Mouse (Mus musculus): ENCODE data around the gene Ciita. TPM values are rescaled to one million over a fixed set of nuclear protein-coding genes. Genes with fewer than 3 reads are reported as not detected.
A peak's percentile ranks its signal among the peaks of the same experiment; 100 is the strongest.

Gene Ciita
- total and polyA plus RNA-seq, 2 experiments from 2014 or later, result under 0.01 to 0.26 TPM

DNA sequence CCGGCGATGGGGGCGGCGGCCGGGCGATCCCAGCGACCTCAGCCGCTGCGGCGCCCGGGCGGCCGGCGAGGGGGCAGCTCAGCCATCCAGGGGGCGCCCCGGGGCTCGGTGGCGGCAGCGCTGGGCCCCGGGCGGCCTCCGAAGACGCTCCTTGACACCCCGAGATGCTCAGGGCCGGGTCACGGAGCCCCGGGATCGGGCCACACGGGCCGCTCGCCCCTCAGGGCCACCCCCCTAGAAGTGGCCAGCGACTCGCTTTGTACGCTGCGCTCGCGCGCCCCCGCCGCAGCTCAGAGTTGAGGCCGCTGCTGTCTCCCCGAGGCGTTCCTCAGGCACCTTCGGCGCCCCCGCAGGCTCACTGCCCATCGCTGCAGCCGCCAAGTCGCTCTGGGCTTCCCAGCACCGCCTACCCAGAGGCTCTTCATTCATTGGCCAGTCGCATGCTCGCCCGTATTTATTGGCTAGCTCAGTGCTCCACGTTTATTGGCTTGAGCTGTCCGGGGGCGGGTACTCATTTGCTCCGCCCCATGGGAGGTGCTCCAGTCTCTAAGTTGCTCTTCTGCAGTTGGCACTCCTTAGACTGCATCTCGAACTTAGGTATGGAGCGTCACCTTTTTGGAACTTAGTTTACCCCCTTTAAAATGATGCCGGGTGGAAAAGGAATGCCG, 63.0 kb downstream of the Ciita start, which contains the start of gene Dexi:
Gene Dexi (minus strand): TSS at position 357 of the 668 bp plus-strand sequence.
- Histone ChIP-seq H3K36me3 (ENCODE audit: insufficient read depth, low read length) (no peaks in the 10 kb centered on the region), H3K9me3 (ENCODE audit: low read length) (no peaks in the 10 kb centered on the region), H3K27me3 (ENCODE audit: insufficient read depth, low read length) (no peaks in the 10 kb centered on the region), H3K4me3 (ENCODE audit: low read depth, low read length) (peak within 1 kb of the TSS; percentile 93), H3K4me1 (ENCODE audit: insufficient read depth, low read length) (peaks cover 39% of the 10 kb centered on the region), H3K9ac (replicated peaks; ENCODE audit: low read length, poor library complexity, severe bottlenecking) (peak within 1 kb of the TSS; percentile 94), H3K4me2 (ENCODE audit: low read depth, low read length, poor library complexity, severe bottlenecking) (peak within 1 kb of the TSS; percentile 66), H3K27ac (ENCODE audit: low read depth, low read length) (peak within 1 kb of the TSS; percentile 78)
- TF ChIP-seq CTCF (IDR thresholded peaks at IDR 0.05), result peak; percentile 40
- under 1% methylated on average over 39 of the region's 61 CpGs for WGBS
- DNase-seq (ENCODE audit: low spot score), result peak; percentile 99
- peak; percentile 93 for ATAC-seq (ENCODE audit: low FRiP score)

DNA sequence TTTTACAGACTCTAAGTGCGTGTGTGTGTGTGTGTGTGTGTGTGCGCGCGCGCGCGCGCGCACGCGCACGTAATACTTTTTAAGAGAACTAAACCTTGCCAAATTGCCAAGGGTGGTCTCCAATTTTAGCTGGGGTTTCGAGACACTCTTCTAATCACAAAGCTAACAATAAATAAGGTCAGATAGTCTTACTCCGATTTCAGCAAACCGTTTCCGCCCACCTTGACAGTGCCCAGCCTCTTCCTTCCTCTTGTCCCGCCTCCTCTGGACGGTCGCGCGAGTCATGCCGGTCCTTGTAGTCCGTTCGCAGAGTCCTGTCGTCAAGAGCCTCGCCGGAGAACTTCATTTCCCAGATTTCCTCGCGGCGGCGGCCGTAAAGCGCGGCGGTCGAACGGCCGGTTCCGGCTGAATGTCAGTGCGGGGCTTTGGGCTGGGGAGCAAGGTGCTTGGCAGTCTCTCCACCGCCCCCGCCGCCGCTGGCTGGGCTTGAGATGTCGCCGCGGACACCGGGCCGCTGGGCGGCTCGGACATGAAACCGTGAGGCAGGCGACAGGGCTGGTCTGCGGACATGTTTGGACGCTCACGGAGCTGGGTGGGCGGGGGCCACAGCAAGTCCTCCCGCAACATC, 65.2 kb downstream of the Ciita start, which contains the start of gene Clec16a:
Gene Clec16a (plus strand): TSS at position 345 of the 628 bp plus-strand sequence.
- DNase-seq (ENCODE audit: low spot score), result peak; percentile 96

DNA sequence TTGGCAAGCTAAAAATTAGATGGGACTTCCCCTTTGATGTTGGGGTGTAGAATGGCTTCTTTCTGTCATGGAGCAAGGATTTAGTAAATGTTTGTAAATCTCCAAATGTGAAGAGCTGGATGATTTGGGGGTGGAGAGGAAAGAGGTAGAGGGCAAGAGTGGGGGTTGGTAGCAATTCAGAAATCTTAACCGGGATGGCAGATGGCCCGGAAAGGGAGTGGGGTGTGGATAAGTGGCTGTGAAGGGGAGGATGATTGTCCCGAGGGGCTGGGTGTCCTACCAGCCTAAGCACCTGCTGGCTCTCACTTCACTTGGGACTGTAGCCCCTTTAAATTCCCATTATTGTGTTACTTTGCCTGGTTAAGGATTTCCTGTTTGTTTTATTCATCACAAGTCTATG, 67.0 kb downstream of the Ciita start:
- H3K4me2 ChIP-seq (ENCODE audit: low read depth, low read length, poor library complexity, severe bottlenecking), result peak overlapping the region; percentile 69
- H3K4me3 ChIP-seq (ENCODE audit: low read depth, low read length), result no peak overlapping the region
- H3K27ac ChIP-seq (ENCODE audit: low read depth, low read length), result no peak overlapping the region
- no peaks in the 10 kb centered on the region for H3K9me3 ChIP-seq (ENCODE audit: low read length)
- no peak for TF ChIP-seq CTCF (IDR thresholded peaks at IDR 0.05)
- DNase-seq (ENCODE audit: low spot score), result no peak
- no peak for ATAC-seq (ENCODE audit: low FRiP score)
- H3K9ac ChIP-seq (replicated peaks; ENCODE audit: low read length, poor library complexity, severe bottlenecking), result no peak overlapping the region
- 58% methylated on average over 3 of the region's 3 CpGs for WGBS
- no peaks in the 10 kb centered on the region for H3K36me3 ChIP-seq (ENCODE audit: insufficient read depth, low read length)
- H3K27me3 ChIP-seq (ENCODE audit: insufficient read depth, low read length), result no peaks in the 10 kb centered on the region
- peaks cover 11% of the 10 kb centered on the region; the same call in 1 of the 2 replicates for H3K4me1 ChIP-seq (ENCODE audit: insufficient read depth, low read length)

More for the DNA sequence above, 65.2 kb downstream of the Ciita start, which contains the start of gene Clec16a:
- Histone ChIP-seq H3K4me1 (ENCODE audit: insufficient read depth, low read length) (peaks cover 26% of the 10 kb centered on the region), H3K4me3 (ENCODE audit: low read depth, low read length) (peak within 1 kb of the TSS; percentile 95), H3K36me3 (ENCODE audit: insufficient read depth, low read length) (no peaks in the 10 kb centered on the region), H3K4me2 (ENCODE audit: low read depth, low read length, poor library complexity, severe bottlenecking) (peak within 1 kb of the TSS; percentile 69), H3K9ac (replicated peaks; ENCODE audit: low read length, poor library complexity, severe bottlenecking) (peak within 1 kb of the TSS; percentile 85), H3K9me3 (ENCODE audit: low read length) (no peaks in the 10 kb centered on the region), H3K27me3 (ENCODE audit: insufficient read depth, low read length) (no peaks in the 10 kb centered on the region), H3K27ac (ENCODE audit: low read depth, low read length) (peak within 1 kb of the TSS; percentile 55)
- no peak for TF ChIP-seq CTCF (IDR thresholded peaks at IDR 0.05)
- WGBS, result under 1% methylated on average over 55 of the region's 58 CpGs
- ATAC-seq (ENCODE audit: low FRiP score), result peak; percentile 89

DNA sequence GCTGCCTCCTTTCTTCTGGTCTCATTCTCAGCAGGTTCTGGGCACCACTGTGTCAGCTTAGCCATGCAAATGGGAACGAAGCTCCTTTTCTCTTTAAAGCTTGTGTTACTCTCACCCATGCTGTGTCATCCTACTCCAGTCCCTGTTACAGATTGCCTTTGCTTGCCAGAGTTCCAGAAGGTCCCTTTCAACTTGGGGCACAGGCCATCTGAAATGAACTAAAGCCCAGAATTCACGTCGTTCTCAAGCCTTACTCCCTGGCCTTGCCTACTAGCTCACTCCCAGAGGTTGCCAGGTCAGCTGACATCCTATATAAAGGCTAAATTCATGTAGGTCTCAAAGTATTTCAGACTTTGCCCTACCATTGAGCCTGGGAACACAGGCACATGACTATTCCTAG, 69.1 kb downstream of the Ciita start:
- H3K4me3 ChIP-seq (ENCODE audit: low read depth, low read length), result no peak overlapping the region
- no peak overlapping the region for H3K9ac ChIP-seq (replicated peaks; ENCODE audit: low read length, poor library complexity, severe bottlenecking)
- no peaks in the 10 kb centered on the region for H3K9me3 ChIP-seq (ENCODE audit: low read length)
- no peak overlapping the region for H3K27ac ChIP-seq (ENCODE audit: low read depth, low read length)
- ATAC-seq (ENCODE audit: low FRiP score) (no peak), DNase-seq (ENCODE audit: low spot score) (no peak)
- no peaks in the 10 kb centered on the region for H3K27me3 ChIP-seq (ENCODE audit: insufficient read depth, low read length)
- no peaks in the 10 kb centered on the region for H3K36me3 ChIP-seq (ENCODE audit: insufficient read depth, low read length)
- TF ChIP-seq CTCF (IDR thresholded peaks at IDR 0.05), result no peak
- WGBS, result 65% methylated on average over 3 of the region's 3 CpGs
- no peak overlapping the region for H3K4me2 ChIP-seq (ENCODE audit: low read depth, low read length, poor library complexity, severe bottlenecking)
- H3K4me1 ChIP-seq (ENCODE audit: insufficient read depth, low read length), result peaks cover 11% of the 10 kb centered on the region; the same call in 1 of the 2 replicates

DNA sequence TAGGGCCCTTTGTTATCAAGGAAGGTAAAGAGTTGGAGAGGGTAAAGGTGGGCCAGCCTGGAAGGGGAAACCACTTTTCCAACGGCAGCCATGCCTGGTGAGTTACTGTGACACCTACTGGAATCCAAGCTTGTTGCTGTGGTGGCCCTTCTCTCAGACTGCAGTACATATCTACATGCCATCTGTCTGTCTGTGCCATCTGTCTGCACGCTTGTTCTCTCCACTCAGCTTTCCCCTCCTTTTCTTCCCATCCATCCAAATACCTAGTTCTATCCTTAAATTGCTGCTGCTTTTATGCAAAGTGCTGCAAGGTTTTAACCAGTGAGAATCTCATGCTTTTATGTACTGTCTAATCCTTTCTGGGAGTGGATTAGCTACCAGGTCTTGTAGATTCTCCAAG, 69.7 kb downstream of the Ciita start:
- no peaks in the 10 kb centered on the region for H3K9me3 ChIP-seq (ENCODE audit: low read length)
- no peak for TF ChIP-seq CTCF (IDR thresholded peaks at IDR 0.05)
- no peak overlapping the region for H3K4me3 ChIP-seq (ENCODE audit: low read depth, low read length)
- no peaks in the 10 kb centered on the region for H3K36me3 ChIP-seq (ENCODE audit: insufficient read depth, low read length)
- H3K4me1 ChIP-seq (ENCODE audit: insufficient read depth, low read length), result peaks cover 11% of the 10 kb centered on the region; the same call in 1 of the 2 replicates
- no peak overlapping the region for H3K4me2 ChIP-seq (ENCODE audit: low read depth, low read length, poor library complexity, severe bottlenecking)
- no peak overlapping the region for H3K9ac ChIP-seq (replicated peaks; ENCODE audit: low read length, poor library complexity, severe bottlenecking)
- ATAC-seq (ENCODE audit: low FRiP score), result no peak
- DNase-seq (ENCODE audit: low spot score), result no peak
- no peak overlapping the region for H3K27ac ChIP-seq (ENCODE audit: low read depth, low read length)
- WGBS, result 77% methylated on average over 2 of the region's 2 CpGs
- no peaks in the 10 kb centered on the region for H3K27me3 ChIP-seq (ENCODE audit: insufficient read depth, low read length)

DNA sequence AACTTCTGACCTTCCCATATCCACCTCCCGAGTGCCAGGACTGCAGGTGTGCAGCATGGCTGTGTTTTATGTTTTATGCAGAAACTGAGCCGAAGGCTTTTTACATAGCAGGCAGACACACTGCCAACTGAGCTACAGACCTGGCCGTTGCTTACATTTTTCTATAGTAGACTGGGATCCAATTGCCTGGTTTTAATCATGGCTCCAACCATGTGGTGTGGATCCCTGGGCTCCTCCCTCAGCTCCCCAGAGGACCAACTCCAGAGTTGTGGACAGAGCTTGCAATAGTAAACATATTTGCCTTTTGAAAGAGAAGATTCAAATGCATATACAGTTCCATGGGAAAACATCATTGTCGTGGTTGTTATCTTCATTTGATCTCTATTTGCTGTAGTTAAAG, 71.7 kb downstream of the Ciita start:
- Histone ChIP-seq H3K27ac (ENCODE audit: low read depth, low read length) (no peak overlapping the region), H3K36me3 (ENCODE audit: insufficient read depth, low read length) (no peaks in the 10 kb centered on the region), H3K4me1 (ENCODE audit: insufficient read depth, low read length) (peaks cover 5% of the 10 kb centered on the region; the same call in 1 of the 2 replicates), H3K9me3 (ENCODE audit: low read length) (no peaks in the 10 kb centered on the region), H3K9ac (replicated peaks; ENCODE audit: low read length, poor library complexity, severe bottlenecking) (no peak overlapping the region), H3K27me3 (ENCODE audit: insufficient read depth, low read length) (no peaks in the 10 kb centered on the region), H3K4me2 (ENCODE audit: low read depth, low read length, poor library complexity, severe bottlenecking) (no peak overlapping the region), H3K4me3 (ENCODE audit: low read depth, low read length) (no peak overlapping the region)
- 86% methylated on average over 4 of the region's 4 CpGs for WGBS
- no peak for TF ChIP-seq CTCF (IDR thresholded peaks at IDR 0.05)
- no peak for DNase-seq (ENCODE audit: low spot score)
- ATAC-seq (ENCODE audit: low FRiP score), result no peak

All from midbrain, postnatal 0 days (tissue).